Mouse (Mus musculus): ENCODE data around the gene Gm12184.

- TF ChIP-seq POLR2A (IDR thresholded peaks at IDR 0.05; ENCODE audit: borderline replicate concordance, extremely low read depth, low read depth, low read length) (no peak), CTCF (IDR thresholded peaks at IDR 0.05; ENCODE audit: insufficient read depth, low read length) (no peak)
Observed at GRCm38 (mm10) chr11:48863808-48864207, 37.4 kb upstream of the Gm12184 start.

Measured in lung, adult 2 months (tissue).